Mouse (Mus musculus) ES-E14 (cell line): Measurements from ENCODE around the gene Foxo6. TPM values are rescaled to one million over a fixed set of nuclear protein-coding genes. Genes with fewer than 3 reads are reported as not detected.

Experiments
- DNase-seq: peaks from one replicate; pipeline ENCODE4 v3.0.0-alpha.2; 2013; ENCODE audit warnings: low read depth, low spot score
- H3K27ac ChIP-seq: 2 replicates; pipeline ENCODE4 v1.5.1; 2012; ENCODE audit warnings: low read depth, mild to moderate bottlenecking, low read length, moderate library complexity, mixed read lengths; ENCODE audit not compliant: poor library complexity, insufficient read depth, severe bottlenecking
- H3K36me3 ChIP-seq: 2 replicates; pipeline ENCODE4 v1.6.1; 2012; ENCODE audit warnings: mild to moderate bottlenecking, low read length, moderate library complexity, mixed read lengths; ENCODE audit not compliant: control insufficient read depth, poor library complexity, insufficient read depth, severe bottlenecking
- H3K4me1 ChIP-seq, 2 experiments: fragments of 150-350 bp in 1 of 2; sonication (generic) in 1 of 2; 2 replicates each; pipeline ENCODE4 v1.6.1; 2012; ENCODE audit warnings: low read length in 2 of 2, mild to moderate bottlenecking in 1 of 2, mixed read lengths in 1 of 2; ENCODE audit not compliant: control insufficient read depth in 2 of 2, insufficient read depth in 2 of 2, poor library complexity in 1 of 2
- H3K4me3 ChIP-seq, 2 experiments: fragments of 150-350 bp in 1 of 2; sonication (generic) in 1 of 2; 2 replicates each; pipeline ENCODE4 v1.5.1; 2012; ENCODE audit warnings: low read length in 2 of 2, low read depth in 1 of 2, mild to moderate bottlenecking in 1 of 2, mixed read lengths in 1 of 2; ENCODE audit not compliant: insufficient read depth in 1 of 2, poor library complexity in 1 of 2, severe bottlenecking in 1 of 2
- H3K9ac ChIP-seq: 2 replicates; pipeline ENCODE4 v1.6.1; 2012; ENCODE audit warnings: low read depth, mild to moderate bottlenecking, low read length, mixed read lengths; ENCODE audit not compliant: poor library complexity, insufficient read depth, severe bottlenecking
- H3K9me3 ChIP-seq: fragments of 150-350 bp; sonication (generic); 2 replicates; pipeline ENCODE4 v1.6.1; 2012; ENCODE audit warnings: low read depth, mild to moderate bottlenecking, low read length; ENCODE audit not compliant: control insufficient read depth, insufficient read depth
- CHD2 ChIP-seq: IDR thresholded peaks from 2 replicates; pipeline ENCODE4 v1.6.1; 2014; ENCODE audit warnings: mild to moderate bottlenecking, low read depth, low read length, inconsistent platforms
- HCFC1 ChIP-seq: IDR thresholded peaks from 2 replicates; pipeline ENCODE4 v1.6.1; 2012; ENCODE audit warnings: low read length, inconsistent platforms, borderline replicate concordance; ENCODE audit not compliant: insufficient read depth
- MAFK ChIP-seq: IDR thresholded peaks from 2 replicates; pipeline ENCODE4 v1.6.1; 2014; ENCODE audit warnings: mild to moderate bottlenecking, low read depth, low read length, inconsistent platforms; ENCODE audit not compliant: insufficient read depth
- ZC3H11A ChIP-seq: IDR thresholded peaks from 2 replicates; pipeline ENCODE4 v1.6.1; 2012; ENCODE audit warnings: low read depth, mild to moderate bottlenecking, inconsistent platforms, low read length, borderline replicate concordance
- ZNF384 ChIP-seq: IDR thresholded peaks from 2 replicates; pipeline ENCODE4 v1.6.1; 2012; ENCODE audit warnings: low read depth, low read length, inconsistent platforms
- in situ Hi-C, 2 experiments: fragments of 600-800 bp; cut with MboI; formaldehyde crosslinking; loops; one replicate each; pipeline ENCODE4 v1.15.1; 2025; ENCODE audit warnings: low sequenced_read_pairs in 2 of 2, inconsistent platforms in 1 of 2; ENCODE audit not compliant: unreplicated experiment in 2 of 2
- total RNA-seq: library from RNA; depleted of rRNA; stranded (reverse); fragments of 300-350 nt; gene quantifications from 2 replicates; pipeline ENCODE4 v1.2.3, GENCODE M21; 2012

The Foxo6 gene
- total RNA-seq, 1 experiment: 0.98 TPM

GRCm38 (mm10) chr4:120259356-120260181 is 27.6 kb downstream of the Foxo6 start:
- TF ChIP-seq ZC3H11A (no peak), ZNF384 (no peak), HCFC1 (no peak), CHD2 (no peak), MAFK (no peak)
- Histone ChIP-seq H3K36me3 (no peaks in the 10 kb centered on the region), H3K4me1 (0 out of 4 replicates have a peak, but pooled peaks cover 2 to 3% of the 10 kb centered on the region in 2 experiments), H3K4me3 (no peak overlapping the region), H3K9ac (no peak overlapping the region), H3K9me3 (no peaks in the 10 kb centered on the region), H3K27ac (no peak overlapping the region)
- in situ Hi-C loops: no loop called here
- no peak for DNase-seq

GRCm38 (mm10) chr4:120248800-120249261 is 38.3 kb downstream of the Foxo6 start:
- no peak overlapping the region for H3K27ac ChIP-seq

GRCm38 (mm10) chr4:120247412-120247811 is 39.7 kb downstream of the Foxo6 start:
- H3K4me3 ChIP-seq: no peak overlapping the region
- peaks cover 0 to 9% of the 10 kb centered on the region in 2 experiments; a peak in 3 of 4 replicates for H3K4me1 ChIP-seq
- TF ChIP-seq HCFC1 (no peak), CHD2 (no peak), ZC3H11A (no peak), MAFK (no peak), ZNF384 (no peak)
- in situ Hi-C loops: loop anchor here in 1 of 2 experiments (25.0 kb wide), 1 partner anchor 115 kb away; no protein-coding TSS in a partner anchor
- H3K9ac ChIP-seq: no peak overlapping the region
- no peaks in the 10 kb centered on the region for H3K36me3 ChIP-seq
- no peaks in the 10 kb centered on the region for H3K9me3 ChIP-seq
- no peak for DNase-seq
- no peak overlapping the region for H3K27ac ChIP-seq

More at GRCm38 (mm10) chr4:120248800-120249261, 38.3 kb downstream of the Foxo6 start:
- H3K9me3 ChIP-seq: no peaks in the 10 kb centered on the region
- in situ Hi-C loops: loop anchor here in 1 of 2 experiments (25.0 kb wide), 1 partner anchor 113 kb away; no protein-coding TSS in a partner anchor
- H3K36me3 ChIP-seq: no peaks in the 10 kb centered on the region
- TF ChIP-seq ZC3H11A (no peak), HCFC1 (no peak), CHD2 (no peak), ZNF384 (no peak), MAFK (no peak)
- no peak overlapping the region for H3K4me3 ChIP-seq
- H3K4me1 ChIP-seq: peaks cover 0 to 13% of the 10 kb centered on the region in 2 experiments; a peak in 3 of 4 replicates
- no peak overlapping the region for H3K9ac ChIP-seq
- no peak for DNase-seq

- no peak for DNase-seq
- H3K9ac ChIP-seq: no peak overlapping the region
- H3K36me3 ChIP-seq: no peaks in the 10 kb centered on the region
- no peak overlapping the region for H3K27ac ChIP-seq
- TF ChIP-seq MAFK: no peak
- no peak for TF ChIP-seq CHD2
- no peak for TF ChIP-seq ZC3H11A
- TF ChIP-seq HCFC1: no peak
- no peak for TF ChIP-seq ZNF384
- H3K9me3 ChIP-seq: no peaks in the 10 kb centered on the region
- no peak overlapping the region for H3K4me3 ChIP-seq
- H3K4me1 ChIP-seq: no peaks in the 10 kb centered on the region
- in situ Hi-C loops: loop anchor here in 1 of 2 experiments (25.0 kb wide), 1 partner anchor 116 kb away; no protein-coding TSS in a partner anchor
Measured at GRCm38 (mm10) chr4:120246086-120246485, 41.1 kb downstream of the Foxo6 start.
